Mouse (Mus musculus): ENCODE measurements around the gene Abca8b. TPM values are rescaled to one million over a fixed set of nuclear protein-coding genes. Genes with fewer than 3 reads are reported as not detected.
A peak's percentile ranks its signal among the peaks of the same experiment; 100 is the strongest.
"Not testable (repeated sequence)": the region's sequence is repeated elsewhere in the genome, so short reads cannot be mapped to it uniquely, and the experiment has no call there.

Abca8b gene
- not detected in 2 replicates for polyA plus RNA-seq (2012; ENCODE audit: insufficient read depth, insufficient read length, low replicate concordance, missing spikeins)

GRCm38 (mm10) chr11:109995624-109996023, at the start of gene Abca8b:
Gene Abca8b (minus strand): TSS chr11:109995845.
- H3K4me3 ChIP-seq (ENCODE audit: insufficient read depth, low read depth, low read length) = peak within 1 kb of the TSS; percentile 49
- H3K27ac ChIP-seq (ENCODE audit: insufficient read depth, low read depth, low read length) = no peak within 1 kb of the TSS
- TF ChIP-seq POLR2A (IDR thresholded peaks at IDR 0.05; ENCODE audit: insufficient read depth, low read depth, low read length) (peak; percentile 15; the same call in 1 of the 2 replicates), CTCF (IDR thresholded peaks at IDR 0.05; ENCODE audit: insufficient read depth, low read depth, low read length) (no peak)
- under 1% methylated on average over 15 of the region's 15 CpGs for WGBS
- peaks cover 3% of the 10 kb centered on the region; the same call in 1 of the 2 replicates for H3K4me1 ChIP-seq (ENCODE audit: control insufficient read depth, insufficient read depth, low read length)

GRCm38 (mm10) chr11:110037795-110038194, 42.1 kb upstream of the Abca8b start:
- no peak overlapping the region for H3K27ac ChIP-seq (ENCODE audit: insufficient read depth, low read depth, low read length)
- 96% methylated on average over 2 of the region's 2 CpGs for WGBS
- H3K4me3 ChIP-seq (ENCODE audit: insufficient read depth, low read depth, low read length) = no peak overlapping the region
- TF ChIP-seq CTCF (IDR thresholded peaks at IDR 0.05; ENCODE audit: insufficient read depth, low read depth, low read length) (no peak), POLR2A (IDR thresholded peaks at IDR 0.05; ENCODE audit: insufficient read depth, low read depth, low read length) (no peak)
- no peaks in the 10 kb centered on the region for H3K4me1 ChIP-seq (ENCODE audit: control insufficient read depth, insufficient read depth, low read length)

GRCm38 (mm10) chr11:110028913-110029695, 33.5 kb upstream of the Abca8b start:
- H3K4me3 ChIP-seq (ENCODE audit: insufficient read depth, low read depth, low read length) = no peak overlapping the region
- 66% methylated on average over 7 of the region's 7 CpGs for WGBS
- no peak overlapping the region for H3K27ac ChIP-seq (ENCODE audit: insufficient read depth, low read depth, low read length)
- H3K4me1 ChIP-seq (ENCODE audit: control insufficient read depth, insufficient read depth, low read length) = no peaks in the 10 kb centered on the region
- TF ChIP-seq CTCF (IDR thresholded peaks at IDR 0.05; ENCODE audit: insufficient read depth, low read depth, low read length) (no peak), POLR2A (IDR thresholded peaks at IDR 0.05; ENCODE audit: insufficient read depth, low read depth, low read length) (no peak)

GRCm38 (mm10) chr11:110010836-110011546, 15.3 kb upstream of the Abca8b start:
- WGBS = 86% methylated on average over 2 of the region's 2 CpGs
- no peak overlapping the region for H3K4me3 ChIP-seq (ENCODE audit: insufficient read depth, low read depth, low read length)
- no peak for TF ChIP-seq CTCF (IDR thresholded peaks at IDR 0.05; ENCODE audit: insufficient read depth, low read depth, low read length)
- no peak for TF ChIP-seq POLR2A (IDR thresholded peaks at IDR 0.05; ENCODE audit: insufficient read depth, low read depth, low read length)
- no peak overlapping the region for H3K27ac ChIP-seq (ENCODE audit: insufficient read depth, low read depth, low read length)
- H3K4me1 ChIP-seq (ENCODE audit: control insufficient read depth, insufficient read depth, low read length) = no peaks in the 10 kb centered on the region

- TF ChIP-seq CTCF (IDR thresholded peaks at IDR 0.05; ENCODE audit: insufficient read depth, low read depth, low read length) (no peak), POLR2A (IDR thresholded peaks at IDR 0.05; ENCODE audit: insufficient read depth, low read depth, low read length) (no peak)
- 2% methylated on average over 3 of the region's 3 CpGs for WGBS
- H3K4me1 ChIP-seq (ENCODE audit: control insufficient read depth, insufficient read depth, low read length) = peaks cover 3% of the 10 kb centered on the region; the same call in 1 of the 2 replicates
- H3K4me3 ChIP-seq (ENCODE audit: insufficient read depth, low read depth, low read length) = peak overlapping the region; percentile 19
- H3K27ac ChIP-seq (ENCODE audit: insufficient read depth, low read depth, low read length) = no peak overlapping the region
Measured at GRCm38 (mm10) chr11:109995013-109995412, 632 bp downstream of the Abca8b start.

GRCm38 (mm10) chr11:109994014-109994413, 1.6 kb downstream of the Abca8b start:
- WGBS = 69% methylated on average over 6 of the region's 6 CpGs
- Histone ChIP-seq H3K4me3 (ENCODE audit: insufficient read depth, low read depth, low read length) (no peak overlapping the region), H3K27ac (ENCODE audit: insufficient read depth, low read depth, low read length) (no peak overlapping the region), H3K4me1 (ENCODE audit: control insufficient read depth, insufficient read depth, low read length) (peaks cover 3% of the 10 kb centered on the region; the same call in 1 of the 2 replicates)
- TF ChIP-seq CTCF (IDR thresholded peaks at IDR 0.05; ENCODE audit: insufficient read depth, low read depth, low read length) (no peak), POLR2A (IDR thresholded peaks at IDR 0.05; ENCODE audit: insufficient read depth, low read depth, low read length) (no peak)

GRCm38 (mm10) chr11:109991270-109991669, 4.4 kb downstream of the Abca8b start:
- Histone ChIP-seq H3K4me3 (ENCODE audit: insufficient read depth, low read depth, low read length) (no peak overlapping the region), H3K4me1 (ENCODE audit: control insufficient read depth, insufficient read depth, low read length) (peaks cover 3% of the 10 kb centered on the region; the same call in 1 of the 2 replicates), H3K27ac (ENCODE audit: insufficient read depth, low read depth, low read length) (no peak overlapping the region)
- TF ChIP-seq POLR2A (IDR thresholded peaks at IDR 0.05; ENCODE audit: insufficient read depth, low read depth, low read length) (no peak), CTCF (IDR thresholded peaks at IDR 0.05; ENCODE audit: insufficient read depth, low read depth, low read length) (no peak)
- 52% methylated on average over 3 of the region's 3 CpGs for WGBS

- TF ChIP-seq POLR2A (IDR thresholded peaks at IDR 0.05; ENCODE audit: insufficient read depth, low read depth, low read length) = no peak
- no peak for TF ChIP-seq CTCF (IDR thresholded peaks at IDR 0.05; ENCODE audit: insufficient read depth, low read depth, low read length)
- H3K4me3 ChIP-seq (ENCODE audit: insufficient read depth, low read depth, low read length) = no peak overlapping the region
- H3K4me1 ChIP-seq (ENCODE audit: control insufficient read depth, insufficient read depth, low read length) = peaks cover 3% of the 10 kb centered on the region; the same call in 1 of the 2 replicates
- no peak overlapping the region for H3K27ac ChIP-seq (ENCODE audit: insufficient read depth, low read depth, low read length)
- WGBS = 79% methylated on average over 2 of the region's 2 CpGs
Measured at GRCm38 (mm10) chr11:109990256-109990655, 5.4 kb downstream of the Abca8b start.

- no peaks in the 10 kb centered on the region for H3K4me1 ChIP-seq (ENCODE audit: control insufficient read depth, insufficient read depth, low read length)
- no peak for TF ChIP-seq CTCF (IDR thresholded peaks at IDR 0.05; ENCODE audit: insufficient read depth, low read depth, low read length)
- no peak for TF ChIP-seq POLR2A (IDR thresholded peaks at IDR 0.05; ENCODE audit: insufficient read depth, low read depth, low read length)
- H3K4me3 ChIP-seq (ENCODE audit: insufficient read depth, low read depth, low read length) = no peak overlapping the region
- no peak overlapping the region for H3K27ac ChIP-seq (ENCODE audit: insufficient read depth, low read depth, low read length)
- WGBS = 89% methylated on average over 1 of the region's 1 CpGs
Measured at GRCm38 (mm10) chr11:109988164-109988563, 7.5 kb downstream of the Abca8b start.

- not testable (repeated sequence) for H3K4me1 ChIP-seq (ENCODE audit: control insufficient read depth, insufficient read depth, low read length); H3K27ac ChIP-seq (ENCODE audit: insufficient read depth, low read depth, low read length); H3K4me3 ChIP-seq (ENCODE audit: insufficient read depth, low read depth, low read length)
- WGBS = 57% methylated on average over 11 of the region's 11 CpGs
Measured at GRCm38 (mm10) chr11:109987460-109988072, 8.1 kb downstream of the Abca8b start.
